Mouse (Mus musculus) Patski (cell line): ENCODE measurements at regions not wholly inside any gene's neighbourhood (a gene's known extent, or its start where the extent isn't known, plus 50 kb on each side); places are given as distances from the start of the nearest gene placed in this dataset.
A peak's percentile ranks its signal among the peaks of the same experiment; 100 is the strongest.

Experiments used
- ATAC-seq: fragments of 100-300 bp; one replicate; pipeline ENCODE4 v1.8.0; 2021
- CTCF ChIA-PET: fragments of 350-600 bp; sonication (Branson Sonifier 250); formaldehyde crosslinking; loops from one replicate; lab custom pipeline; 2022; ENCODE audit warnings: inconsistent platforms; lab: Charles Lee
- POLR2A ChIA-PET: fragments of 350-600 bp; sonication (Branson Sonifier 250); formaldehyde crosslinking; loops from one replicate; lab custom pipeline; 2022; ENCODE audit warnings: antibody characterized with exemption, inconsistent platforms; lab: Charles Lee
- DNase-seq: peaks from one replicate; pipeline ENCODE4 v3.0.0-alpha.2; 2011; ENCODE audit warnings: low read depth, low spot score
- H3K27me3 ChIP-seq: fragments of 371-371 bp; one replicate; pipeline ENCODE4 v1.5.1; 2021
- CTCF ChIP-seq: fragments of 100-300 bp; IDR thresholded peaks from one replicate; pipeline ENCODE4 v1.5.1; 2021
- in situ Hi-C: fragments of 300-500 bp; cut with MboI; formaldehyde crosslinking; loops from 3 replicates; pipeline ENCODE4 v1.11.1; 2018; ENCODE audit warnings: low pct_unique_long_range_greater_than_20kb, mixed read lengths

DNA sequence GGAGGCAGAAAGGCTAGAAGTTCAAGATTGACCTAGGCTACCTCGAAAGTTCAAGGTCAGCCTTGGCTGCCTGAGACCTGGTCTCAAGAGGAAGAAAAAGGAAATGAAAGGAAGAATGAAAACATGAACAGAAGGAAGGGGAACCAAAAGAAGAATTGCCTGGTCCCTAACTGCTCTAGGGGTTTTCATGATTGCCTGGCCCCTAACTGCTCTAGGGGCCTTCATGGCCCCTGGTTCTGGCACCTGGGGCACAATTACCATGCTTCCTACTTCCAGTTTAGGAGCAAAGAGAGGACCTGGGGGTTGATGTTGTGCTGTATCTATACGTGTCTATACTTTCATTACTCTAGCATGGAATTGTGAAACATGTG lies 132.8 kb downstream of the Cd24a start:
- TF ChIP-seq CTCF, result no peak
- ChIA-PET CTCF (no interaction called here), POLR2A (no interaction called here)
- no peak for ATAC-seq
- in situ Hi-C loops, result no loop called here
- DNase-seq, result no peak
- H3K27me3 ChIP-seq, result no peaks in the 10 kb centered on the region

DNA sequence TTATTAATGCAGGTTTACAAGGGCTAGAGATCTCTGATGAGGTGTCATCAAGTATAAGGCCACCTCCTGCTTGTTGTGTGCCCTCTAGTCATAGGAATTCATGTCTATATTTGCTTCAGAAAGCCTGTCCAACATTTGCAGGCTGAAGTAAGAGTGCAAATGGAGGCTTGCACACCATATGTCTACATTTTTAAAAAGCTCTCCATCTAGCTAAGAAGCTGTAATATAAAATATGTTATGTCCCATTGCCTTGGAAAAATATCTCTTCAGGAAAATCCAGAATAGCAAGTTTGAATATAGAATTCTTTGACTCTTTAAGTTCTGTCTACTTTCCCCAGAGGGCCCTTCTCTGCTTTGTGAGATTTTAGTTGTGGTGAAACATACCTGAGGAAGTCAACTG lies 134.6 kb downstream of the Cd24a start:
- H3K27me3 ChIP-seq, result no peaks in the 10 kb centered on the region
- ChIA-PET CTCF (no interaction called here), POLR2A (interaction anchor here (0.7 kb wide), 1 partner anchor 33 kb away, joined by 3 read pairs; no protein-coding TSS in a partner anchor)
- no peak for ATAC-seq
- in situ Hi-C loops, result no loop called here
- TF ChIP-seq CTCF, result no peak
- DNase-seq, result no peak

DNA sequence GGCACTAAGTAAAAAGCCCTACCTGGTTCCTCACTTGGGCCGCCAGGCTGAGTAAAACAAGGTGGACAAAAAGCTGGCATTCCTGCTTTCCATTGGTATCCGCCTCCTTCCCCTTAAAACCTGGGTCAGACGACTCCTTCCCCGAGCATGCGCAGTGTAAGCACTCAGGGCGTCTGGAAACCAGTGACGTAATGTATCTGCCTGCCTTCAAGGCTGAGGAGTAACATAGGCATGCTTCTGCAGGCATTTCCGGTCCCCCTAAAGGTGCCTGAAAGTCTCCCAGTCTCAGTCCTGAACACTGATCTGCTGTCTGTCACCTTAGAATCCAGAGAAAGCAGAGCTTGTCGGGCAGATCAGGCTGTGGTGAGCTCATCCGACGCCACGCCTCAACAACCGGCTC lies 140.7 kb downstream of the Cd24a start:
- no peaks in the 10 kb centered on the region for H3K27me3 ChIP-seq
- CTCF ChIA-PET, result no interaction called here
- POLR2A ChIA-PET, result no interaction called here
- in situ Hi-C loops, result no loop called here
- DNase-seq, result no peak
- TF ChIP-seq CTCF, result no peak
- ATAC-seq, result no peak

DNA sequence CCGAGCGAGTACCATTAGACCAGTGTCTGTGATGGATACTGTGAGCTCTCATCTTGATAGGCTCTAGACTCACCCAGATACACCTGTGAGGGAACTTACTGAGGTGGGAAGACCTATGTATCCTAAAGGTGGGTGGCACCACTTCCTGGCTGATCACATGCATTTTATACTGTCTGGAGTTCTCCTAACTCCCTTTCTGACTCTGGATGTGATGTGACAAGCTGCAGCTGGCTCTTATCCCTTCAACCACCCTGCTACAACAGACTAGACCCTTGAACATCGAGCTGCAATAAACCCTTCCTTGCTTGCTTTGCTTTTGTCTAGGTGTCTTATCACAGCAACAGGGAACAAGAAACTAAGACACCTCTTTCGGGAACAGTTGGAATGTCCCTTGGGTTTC lies 143.3 kb downstream of the Cd24a start:
- TF ChIP-seq CTCF, result no peak
- no peaks in the 10 kb centered on the region for H3K27me3 ChIP-seq
- in situ Hi-C loops, result no loop called here
- ATAC-seq (no peak), DNase-seq (no peak)
- ChIA-PET CTCF (interaction anchor here (1.1 kb wide), 1 partner anchor 18 kb away, joined by 3 read pairs; no protein-coding TSS in a partner anchor), POLR2A (no interaction called here)

DNA sequence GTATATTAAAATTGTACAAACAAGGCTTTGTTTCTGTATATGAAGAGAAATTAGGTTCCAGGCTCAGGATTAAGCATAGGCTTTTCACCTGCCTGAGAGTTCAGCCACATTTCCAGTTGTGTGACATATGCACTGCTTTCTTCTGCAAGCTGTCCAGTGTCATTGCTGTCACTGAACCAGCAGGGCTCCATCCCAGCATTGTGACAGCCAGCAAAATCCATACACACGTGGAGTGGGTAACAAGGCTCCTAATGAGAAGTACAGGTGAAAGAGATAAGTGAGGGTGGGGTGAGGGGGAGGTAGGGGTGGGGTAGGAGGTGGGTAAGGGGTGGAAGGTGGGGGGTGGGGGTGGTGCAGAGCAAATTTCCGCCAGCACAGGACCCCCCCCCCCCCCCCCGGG lies 144.1 kb downstream of the Cd24a start:
- ATAC-seq (no peak), DNase-seq (no peak)
- POLR2A ChIA-PET, result no interaction called here
- in situ Hi-C loops, result no loop called here
- TF ChIP-seq CTCF, result no peak
- CTCF ChIA-PET, result interaction anchor here (1.1 kb wide), 1 partner anchor 18 kb away, joined by 3 read pairs; no protein-coding TSS in a partner anchor
- H3K27me3 ChIP-seq, result no peaks in the 10 kb centered on the region

DNA sequence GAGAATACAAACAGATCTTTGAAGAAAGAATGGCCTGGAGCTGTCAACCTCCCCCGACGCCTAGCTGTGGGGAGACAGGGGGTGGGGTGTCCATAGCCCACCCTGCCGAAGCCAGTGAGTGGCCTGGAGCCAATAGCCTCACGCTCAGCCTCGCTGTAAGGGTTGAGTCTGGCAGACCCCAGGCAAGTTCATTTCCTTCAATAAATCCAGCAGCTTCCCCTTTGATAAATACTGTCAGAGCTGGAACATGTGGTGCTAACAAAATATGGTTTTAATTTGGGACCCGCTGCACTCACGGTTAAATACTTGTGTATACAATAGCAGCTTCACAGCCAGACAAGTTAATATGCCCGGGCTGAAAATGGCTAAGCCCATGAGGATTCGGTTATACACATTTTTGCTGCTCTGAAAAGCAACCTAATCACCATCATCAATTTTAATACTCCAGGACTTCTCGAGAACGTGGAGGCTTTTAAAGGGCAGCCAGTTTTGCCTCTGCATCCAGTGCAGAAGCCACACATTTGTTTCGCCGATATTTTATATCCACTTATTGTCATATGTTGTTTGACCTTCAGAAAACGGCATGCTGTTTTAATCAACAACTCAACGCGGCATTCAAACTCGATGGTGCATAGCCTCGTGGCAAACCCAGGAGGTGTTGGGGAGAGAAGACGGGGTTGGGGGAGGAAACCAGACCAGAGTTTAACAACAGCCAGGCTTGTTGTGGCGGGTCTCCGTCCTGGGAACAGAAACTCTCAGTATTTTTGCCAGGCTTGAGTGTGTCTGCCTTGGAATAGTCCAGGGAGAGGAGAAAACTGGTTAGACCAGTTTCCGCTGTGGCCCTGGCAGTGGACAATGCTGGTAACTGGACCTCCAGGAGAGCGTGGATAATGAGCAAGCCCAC lies 144.9 kb downstream of the Cd24a start:
- no peak for TF ChIP-seq CTCF
- ATAC-seq (no peak), DNase-seq (no peak)
- ChIA-PET CTCF (no interaction called here), POLR2A (interaction anchor here (0.8 to 1.1 kb wide), 3 partner anchors 9 to 29 kb away, joined by 3 to 5 read pairs (median 3); no protein-coding TSS in a partner anchor)
- no peaks in the 10 kb centered on the region for H3K27me3 ChIP-seq
- in situ Hi-C loops, result no loop called here

DNA sequence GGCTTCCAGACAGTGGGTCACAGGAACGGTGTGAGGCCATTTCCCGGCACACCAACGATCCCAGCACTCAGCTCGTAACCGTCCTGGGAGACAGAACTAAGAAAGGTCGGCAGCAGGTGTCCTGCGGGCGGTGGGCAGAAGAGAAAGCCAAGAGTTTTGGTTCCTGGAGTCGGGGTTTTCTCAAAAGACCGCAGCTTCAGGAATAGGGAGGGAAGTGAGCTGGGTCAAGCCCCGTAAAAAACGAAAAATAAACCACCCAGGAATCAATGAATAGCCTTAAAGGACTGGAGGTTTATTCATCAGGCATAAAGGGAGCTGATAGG lies 145.5 kb downstream of the Cd24a start:
- in situ Hi-C loops, result no loop called here
- ATAC-seq (no peak), DNase-seq (peak; percentile 66)
- no peak for TF ChIP-seq CTCF
- POLR2A ChIA-PET, result interaction anchor here (0.8 to 1.1 kb wide), 2 partner anchors 20 to 28 kb away, joined by 3 to 5 read pairs; no protein-coding TSS in a partner anchor
- CTCF ChIA-PET, result no interaction called here
- H3K27me3 ChIP-seq, result no peaks in the 10 kb centered on the region

DNA sequence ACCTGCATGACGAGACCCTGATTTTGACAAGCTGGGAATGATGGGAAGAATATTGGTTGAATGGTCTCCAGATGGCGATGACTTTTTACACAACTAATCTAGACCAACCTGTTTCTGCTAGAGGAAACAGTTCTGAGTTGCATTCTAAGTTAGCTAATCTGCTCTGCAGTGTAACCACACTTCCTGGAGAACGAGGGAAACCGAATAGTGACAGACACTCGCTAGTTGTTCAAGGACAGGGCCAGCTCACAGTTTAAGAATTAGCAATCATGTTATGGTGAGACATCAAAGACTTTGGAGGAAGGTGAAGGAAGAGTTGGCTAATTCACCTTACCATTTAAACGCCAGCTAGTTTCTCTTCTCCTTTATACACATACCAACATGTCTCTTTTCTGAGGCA lies 149.7 kb downstream of the Cd24a start:
- no peaks in the 10 kb centered on the region for H3K27me3 ChIP-seq
- no peak for DNase-seq
- no peak for TF ChIP-seq CTCF
- in situ Hi-C loops, result no loop called here
- CTCF ChIA-PET, result interaction anchor here (1.3 to 1.9 kb wide), 2 partner anchors 18 to 152 kb away, joined by 3 to 4 read pairs; no protein-coding TSS in a partner anchor
- ATAC-seq, result no peak
- POLR2A ChIA-PET, result no interaction called here

DNA sequence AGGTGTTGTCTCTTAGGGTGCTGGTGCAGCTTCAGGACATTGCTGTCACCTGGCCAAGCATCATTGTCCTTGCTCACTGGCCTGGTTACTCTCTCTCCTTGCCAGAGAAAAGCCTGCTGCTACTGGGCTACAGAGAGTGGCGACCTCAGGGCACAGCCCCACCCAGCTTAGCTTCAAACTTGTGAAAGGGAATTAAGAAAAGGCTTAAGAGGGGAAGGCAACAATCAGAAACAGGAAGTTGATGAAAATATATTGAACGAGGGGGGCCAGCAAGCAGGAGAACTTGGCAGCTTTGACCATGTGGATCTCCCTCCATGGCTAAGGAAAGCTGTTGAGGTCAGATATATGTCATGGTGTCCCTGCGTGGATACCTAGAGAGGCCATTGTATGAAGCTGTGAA lies 151.1 kb downstream of the Cd24a start:
- CTCF ChIA-PET, result no interaction called here
- TF ChIP-seq CTCF, result no peak
- POLR2A ChIA-PET, result no interaction called here
- no peak for DNase-seq
- no peaks in the 10 kb centered on the region for H3K27me3 ChIP-seq
- in situ Hi-C loops, result no loop called here
- no peak for ATAC-seq

DNA sequence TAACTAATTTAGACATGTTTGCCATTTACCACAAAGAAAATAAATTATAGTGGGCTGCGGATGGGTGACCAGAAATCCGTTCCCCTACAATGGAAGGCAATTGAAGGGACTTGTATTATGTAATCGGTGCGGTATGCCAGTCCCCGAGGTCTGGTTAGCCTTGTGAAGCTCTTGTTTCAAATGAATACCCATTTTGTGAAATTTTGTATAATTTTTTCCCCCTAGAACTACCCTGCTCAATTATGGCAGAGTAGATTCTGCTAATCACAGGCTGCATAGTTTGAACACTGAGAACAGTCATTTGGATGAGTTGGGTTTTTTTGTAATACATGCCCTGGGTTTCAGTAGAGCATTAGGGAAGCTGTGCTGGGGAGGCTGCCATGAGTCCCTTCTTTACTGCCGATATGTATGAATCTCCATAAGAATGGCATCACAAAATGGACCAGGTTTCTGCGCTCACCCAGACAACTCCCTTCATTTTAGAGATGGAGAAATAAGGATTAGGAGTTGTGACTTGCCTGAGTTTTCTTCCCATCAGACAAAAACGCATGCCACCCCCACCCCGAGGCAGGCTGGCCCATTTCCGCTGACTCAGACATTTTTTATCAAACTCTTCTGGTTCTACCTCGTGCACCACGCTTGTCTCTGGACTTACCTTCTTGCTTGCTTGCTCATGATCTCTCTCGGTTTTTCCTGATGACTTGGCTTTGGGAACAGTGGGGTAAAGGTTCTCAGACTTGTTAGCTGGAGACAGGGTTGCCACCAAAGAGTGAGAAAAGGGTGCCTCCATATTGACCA lies 155.7 kb downstream of the Cd24a start:
- no peak for TF ChIP-seq CTCF
- peak; percentile 57 for ATAC-seq
- H3K27me3 ChIP-seq, result no peaks in the 10 kb centered on the region
- ChIA-PET CTCF (interaction anchor here (1.7 kb wide), 1 partner anchor 29 kb away, joined by 5 read pairs; no protein-coding TSS in a partner anchor), POLR2A (interaction anchor here (1.4 kb wide), 1 partner anchor 26 kb away, joined by 3 read pairs; no protein-coding TSS in a partner anchor)
- DNase-seq, result peak; percentile 59
- in situ Hi-C loops, result loop anchor here (5.0 kb wide), 1 partner anchor 152 kb away; no protein-coding TSS in a partner anchor

DNA sequence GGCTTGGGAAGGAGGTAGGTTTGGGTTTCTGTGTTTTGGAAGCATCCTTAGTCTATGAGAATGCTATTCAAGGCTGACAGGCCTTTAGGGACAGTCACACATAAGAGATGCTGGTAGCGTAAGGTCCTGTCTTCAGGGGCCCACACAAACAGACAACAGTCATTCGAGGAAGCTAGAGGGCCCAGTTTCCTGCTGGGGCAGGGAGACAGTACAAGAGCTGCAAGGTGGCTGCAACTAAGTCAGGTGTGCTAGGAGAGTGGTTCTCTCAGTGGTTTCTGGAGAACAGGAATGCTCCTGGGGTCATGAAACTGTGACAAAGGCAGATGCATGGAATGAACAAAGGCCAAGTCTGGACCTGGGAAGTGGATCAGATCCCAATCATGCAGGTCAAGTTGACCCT lies 161.1 kb downstream of the Cd24a start:
- DNase-seq (no peak), ATAC-seq (no peak)
- no peak for TF ChIP-seq CTCF
- H3K27me3 ChIP-seq, result no peaks in the 10 kb centered on the region
- in situ Hi-C loops, result no loop called here
- ChIA-PET CTCF (interaction anchor here (0.8 kb wide), 1 partner anchor 22 kb away, joined by 3 read pairs; no protein-coding TSS in a partner anchor), POLR2A (no interaction called here)
